Mouse (Mus musculus): ENCODE results near the gene Calr3.

Gene Calr3

GRCm38 (mm10) chr8:72434952-72435351 lies 8.7 kb downstream of the Calr3 start:
- peak; percentile 29 for DNase-seq

- DNase-seq = peak; percentile 43
These were observed 14.0 kb downstream of the Calr3 start for GRCm38 (mm10) chr8:72429676-72430075.

GRCm38 (mm10) chr8:72422926-72423325 lies 20.7 kb downstream of the Calr3 start:
- DNase-seq = no peak

GRCm38 (mm10) chr8:72421362-72422335 lies 22.0 kb downstream of the Calr3 start, which contains the start of gene Eps15l1:
Gene Eps15l1, minus strand, starts transcription at chr8:72421460.
- peak; percentile 99 for DNase-seq

GRCm38 (mm10) chr8:72420571-72421361 lies 22.9 kb downstream of the Calr3 start:
- DNase-seq = peak; percentile 46

GRCm38 (mm10) chr8:72418073-72418472 lies 25.6 kb downstream of the Calr3 start:
- DNase-seq = no peak

- no peak for DNase-seq
These were observed 28.4 kb downstream of the Calr3 start for GRCm38 (mm10) chr8:72415252-72415651.

- DNase-seq = no peak
These were observed 29.8 kb downstream of the Calr3 start for GRCm38 (mm10) chr8:72413839-72414238.

- DNase-seq = no peak
These were observed 34.2 kb downstream of the Calr3 start for GRCm38 (mm10) chr8:72409443-72409842.

- no peak for DNase-seq
These were observed 35.8 kb downstream of the Calr3 start for GRCm38 (mm10) chr8:72407878-72408277.

- DNase-seq = no peak
These were observed 40.7 kb downstream of the Calr3 start for GRCm38 (mm10) chr8:72402981-72403380.

- no peak for DNase-seq
These were observed 42.3 kb downstream of the Calr3 start for GRCm38 (mm10) chr8:72401381-72401780.

GRCm38 (mm10) chr8:72385737-72386136 lies 57.9 kb downstream of the Calr3 start:
- DNase-seq = no peak

- no peak for DNase-seq
These were observed 61.3 kb downstream of the Calr3 start for GRCm38 (mm10) chr8:72382395-72382794.

GRCm38 (mm10) chr8:72380656-72381055 lies 63.0 kb downstream of the Calr3 start:
- no peak for DNase-seq

- DNase-seq = no peak
These were observed 66.8 kb downstream of the Calr3 start for GRCm38 (mm10) chr8:72376900-72377299.

- DNase-seq = no peak
These were observed 67.4 kb downstream of the Calr3 start for GRCm38 (mm10) chr8:72376309-72376708.

- no peak for DNase-seq
These were observed 68.5 kb downstream of the Calr3 start for GRCm38 (mm10) chr8:72375161-72375560.
